Mouse (Mus musculus) layer of hippocampus, adult 2 months (tissue): ENCODE measurements at regions not wholly inside any gene's neighbourhood (a gene's known extent, or its start where the extent isn't known, plus 50 kb on each side); places are given as distances from the start of the nearest gene placed in this dataset.

Experiments
- DNase-seq, 2 experiments: peaks; one replicate each; pipeline ENCODE4 v3.0.0; 2022; ENCODE audit warnings: low spot score in 2 of 2
- H3K27ac ChIP-seq: fragments of 200-600 bp; 2 replicates; pipeline ENCODE4 v1.8.1; 2022
- H3K4me3 ChIP-seq: fragments of 200-600 bp; 2 replicates; pipeline ENCODE4 v1.8.1; 2022; ENCODE audit warnings: mild to moderate bottlenecking
- CTCF ChIP-seq: fragments of 200-600 bp; conservative IDR thresholded peaks from 2 replicates; pipeline ENCODE4 v1.8.1; 2022; ENCODE audit warnings: antibody characterized with exemption, mild to moderate bottlenecking, moderate library complexity

GRCm38 (mm10) chr9:41734925-41735447 is 389.1 kb downstream of the Sorl1 start:
- TF ChIP-seq CTCF, result no peak
- no peak for DNase-seq
- peak overlapping the region; percentile 96 for H3K27ac ChIP-seq
- H3K4me3 ChIP-seq, result peak overlapping the region; percentile 55; the same call in 1 of the 2 replicates

GRCm38 (mm10) chr9:41721609-41722008 is 402.5 kb downstream of the Sorl1 start:
- DNase-seq, result no peak
- Histone ChIP-seq H3K27ac (no peak overlapping the region), H3K4me3 (no peak overlapping the region)
- no peak for TF ChIP-seq CTCF

- TF ChIP-seq CTCF, result no peak
These were observed 408.9 kb downstream of the Sorl1 start for GRCm38 (mm10) chr9:41715231-41715630.

GRCm38 (mm10) chr9:41705972-41706371 is 418.1 kb downstream of the Sorl1 start:
- DNase-seq, result no peak
- Histone ChIP-seq H3K4me3 (no peak overlapping the region), H3K27ac (no peak overlapping the region)
- no peak for TF ChIP-seq CTCF

More at GRCm38 (mm10) chr9:41715231-41715630, 408.9 kb downstream of the Sorl1 start:
- Histone ChIP-seq H3K4me3 (no peak overlapping the region), H3K27ac (no peak overlapping the region)
- DNase-seq, result no peak

- DNase-seq, result no peak
- no peak overlapping the region for H3K4me3 ChIP-seq
- no peak for TF ChIP-seq CTCF
- no peak overlapping the region for H3K27ac ChIP-seq
These were observed 418.6 kb downstream of the Sorl1 start for GRCm38 (mm10) chr9:41705461-41705903.

GRCm38 (mm10) chr9:41703091-41703490 is 421.0 kb downstream of the Sorl1 start:
- TF ChIP-seq CTCF, result no peak
- no peak for DNase-seq
- Histone ChIP-seq H3K4me3 (no peak overlapping the region), H3K27ac (no peak overlapping the region)

- no peak overlapping the region for H3K27ac ChIP-seq
- peak; percentile 11 to 44 for DNase-seq
- no peak overlapping the region for H3K4me3 ChIP-seq
- no peak for TF ChIP-seq CTCF
These were observed 423.4 kb downstream of the Sorl1 start for GRCm38 (mm10) chr9:41700683-41701082.

GRCm38 (mm10) chr9:41699031-41699430 is 425.1 kb downstream of the Sorl1 start:
- Histone ChIP-seq H3K27ac (peak overlapping the region; percentile 83), H3K4me3 (no peak overlapping the region)
- no peak for DNase-seq
- TF ChIP-seq CTCF, result no peak

GRCm38 (mm10) chr9:41697611-41698467 is 426.3 kb downstream of the Sorl1 start:
- H3K27ac ChIP-seq, result peak overlapping the region; percentile 83
- TF ChIP-seq CTCF, result no peak

GRCm38 (mm10) chr9:41697160-41697559 is 426.9 kb downstream of the Sorl1 start:
- no peak for DNase-seq
- TF ChIP-seq CTCF, result no peak
- Histone ChIP-seq H3K27ac (peak overlapping the region; percentile 83), H3K4me3 (no peak overlapping the region)

More at GRCm38 (mm10) chr9:41697611-41698467, 426.3 kb downstream of the Sorl1 start:
- H3K4me3 ChIP-seq, result no peak overlapping the region; the same call in 1 of the 2 replicates
- peak; percentile 16 to 63 for DNase-seq

GRCm38 (mm10) chr9:41682911-41683310 is 441.2 kb downstream of the Sorl1 start:
- TF ChIP-seq CTCF, result no peak
- DNase-seq, result no peak
- no peak overlapping the region for H3K27ac ChIP-seq
- no peak overlapping the region for H3K4me3 ChIP-seq

GRCm38 (mm10) chr9:41675656-41676055 is 448.4 kb downstream of the Sorl1 start:
- no peak overlapping the region for H3K27ac ChIP-seq
- no peak for DNase-seq
- TF ChIP-seq CTCF, result no peak
- H3K4me3 ChIP-seq, result no peak overlapping the region

GRCm38 (mm10) chr9:41672958-41673357 is 451.1 kb downstream of the Sorl1 start:
- DNase-seq, result no peak
- Histone ChIP-seq H3K4me3 (no peak overlapping the region), H3K27ac (no peak overlapping the region)
- TF ChIP-seq CTCF, result no peak
